Mouse (Mus musculus) MEL (cell line): ENCODE data around the gene Cd276.

ENCODE experiments used
- CHD2 ChIP-seq: IDR thresholded peaks from 2 replicates; pipeline ENCODE4 v1.6.1; 2011; ENCODE audit warnings: low read length, improper control_type of control experiment
- CTCF ChIP-seq, 3 experiments: IDR thresholded peaks in 2 of 3; conservative IDR thresholded peaks in 1 of 3; 2 replicates each; pipeline ENCODE4 v1.5.1; 2011 to 2012; ENCODE audit warnings: low read length in 3 of 3, low read depth in 2 of 3, mild to moderate bottlenecking in 2 of 3, improper control_type of control experiment in 1 of 3, inconsistent platforms in 1 of 3, mixed read lengths in 1 of 3, moderate library complexity in 1 of 3; ENCODE audit not compliant: control insufficient read depth in 1 of 3, insufficient read depth in 1 of 3, poor library complexity in 1 of 3, severe bottlenecking in 1 of 3
- EP300 ChIP-seq, 2 experiments: IDR thresholded peaks; 2 replicates each; pipeline ENCODE4 v1.6.1; 2011; ENCODE audit warnings: improper control_type of control experiment in 2 of 2, low read length in 2 of 2, low read depth in 1 of 2, mild to moderate bottlenecking in 1 of 2
- MAFK ChIP-seq: IDR thresholded peaks from 2 replicates; pipeline ENCODE4 v1.6.1; 2011; ENCODE audit warnings: low read depth, mild to moderate bottlenecking, low read length, improper control_type of control experiment, borderline replicate concordance

DNA sequence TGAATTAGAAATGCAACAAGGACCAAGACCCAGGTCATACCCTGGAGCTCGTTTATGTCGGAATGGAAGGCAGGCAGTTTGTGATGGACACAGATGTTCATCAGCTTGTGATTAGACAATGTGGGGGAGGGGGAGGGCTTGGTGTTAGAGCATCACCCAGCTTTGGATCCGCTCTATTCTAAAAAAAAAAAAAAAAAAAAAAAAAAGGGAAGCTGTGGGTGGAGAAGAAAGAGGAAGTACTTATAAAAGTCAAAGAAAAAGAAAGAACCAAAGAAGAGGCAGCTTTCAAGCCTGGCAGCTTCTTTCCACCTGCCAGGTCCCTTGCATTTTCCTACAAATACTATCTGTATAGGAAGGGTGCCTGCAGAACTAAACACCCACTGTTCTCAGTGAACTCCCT lies 17.5 kb downstream of the Cd276 start:
- no peak for TF ChIP-seq CTCF (IDR thresholded peaks at IDR 0.05 in 2 of 3, conservative IDR thresholded peaks at IDR 0.05 in 1 of 3; ENCODE audit: control insufficient read depth in 1 of 3, insufficient read depth in 1 of 3, low read depth in 2 of 3, low read length in 3 of 3, poor library complexity in 1 of 3, severe bottlenecking in 1 of 3)
- TF ChIP-seq EP300 (IDR thresholded peaks at IDR 0.05; ENCODE audit: low read depth in 1 of 2, low read length in 2 of 2) = peak; percentile 54 to 87; a peak in 3 of 4 replicates
- TF ChIP-seq MAFK = no peak
- TF ChIP-seq CHD2 = no peak; the same call in 1 of the 2 replicates
